Mouse (Mus musculus) T-cell, adult 66 days (primary cell): ENCODE data around the gene Jrkl. TPM values are rescaled to one million over a fixed set of nuclear protein-coding genes. Genes with fewer than 3 reads are reported as not detected.

Source experiments
- total RNA-seq, 2 experiments: library from RNA; stranded (reverse); gene quantifications; 3 replicates in 1 of 2; 4 replicates in 1 of 2; pipeline ENCODE4 v1.2.4; 2023

The Jrkl gene
- total RNA-seq: 1 to 10 TPM; 7.2 to 8.7 TPM

DNA sequence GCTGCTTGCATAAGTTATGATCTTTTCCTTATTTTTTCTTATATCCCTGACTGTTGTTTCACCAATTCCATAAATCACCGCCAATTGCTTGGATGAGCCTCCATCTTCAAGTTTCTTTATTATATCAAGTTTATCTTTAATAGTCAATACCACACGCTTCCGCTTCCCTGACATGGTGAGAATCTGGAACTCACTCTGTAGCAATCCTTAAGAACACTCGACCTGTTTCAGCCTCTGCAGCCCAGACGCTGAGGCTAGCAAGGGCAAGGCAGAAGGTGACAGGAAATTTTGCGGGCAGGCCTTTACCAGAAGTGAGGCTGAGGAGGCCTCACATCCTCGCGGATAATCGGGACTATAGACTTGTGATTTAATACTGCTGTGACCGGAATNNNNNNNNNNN, at the start of gene Jrkl:
Gene Jrkl (minus strand): TSS at position 349 of the 400 bp plus-strand sequence.

GRCm38 (mm10) chr9:13246815-13247638, 1.4 kb upstream of the Jrkl start, which contains the start of gene Ccdc82:
Ccdc82 (plus strand) TSS chr9:13246955.

Other genes starting within 250 kb of the Jrkl start
- gene Ccdc82, start 1.1 kb upstream of the Jrkl start, total RNA-seq: 10 to 100 TPM; 66.6 to 67.2 TPM
- gene Maml2, start 52.1 kb upstream of the Jrkl start, total RNA-seq: 10 to 100 TPM; 46.1 to 55.5 TPM
- gene Gm17571, start 200.9 kb upstream of the Jrkl start, total RNA-seq: not detected